Mouse (Mus musculus): ENCODE data around the gene Nf2.

DNA sequence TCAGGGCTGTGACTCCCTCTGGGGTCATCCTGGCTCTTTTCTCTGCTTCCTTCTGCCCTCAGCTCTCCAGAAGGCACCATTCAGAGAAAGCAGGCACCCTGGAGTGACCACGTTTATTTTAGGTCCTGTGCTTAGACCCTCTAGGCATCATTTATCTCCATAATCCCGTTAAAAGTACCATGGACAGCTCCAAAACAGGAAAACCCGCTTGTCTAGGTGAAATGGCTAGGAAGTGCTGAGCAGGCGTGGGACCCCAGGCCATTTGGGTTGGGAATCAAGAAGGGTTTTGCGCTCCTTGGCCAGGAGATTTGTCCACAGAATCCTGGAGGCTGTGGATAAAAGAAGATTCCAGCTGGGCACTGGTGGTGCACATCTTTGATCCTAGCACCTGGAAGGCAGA lies 85.7 kb downstream of the Nf2 start:
- TF ChIP-seq CTCF (IDR thresholded peaks at IDR 0.05; ENCODE audit: control insufficient read depth, insufficient read depth, insufficient replicate concordance, low read depth, low read length) (no peak), POLR2A (IDR thresholded peaks at IDR 0.05; ENCODE audit: control insufficient read depth, low read depth, low read length) (no peak)
